In the genomic region with DNA sequence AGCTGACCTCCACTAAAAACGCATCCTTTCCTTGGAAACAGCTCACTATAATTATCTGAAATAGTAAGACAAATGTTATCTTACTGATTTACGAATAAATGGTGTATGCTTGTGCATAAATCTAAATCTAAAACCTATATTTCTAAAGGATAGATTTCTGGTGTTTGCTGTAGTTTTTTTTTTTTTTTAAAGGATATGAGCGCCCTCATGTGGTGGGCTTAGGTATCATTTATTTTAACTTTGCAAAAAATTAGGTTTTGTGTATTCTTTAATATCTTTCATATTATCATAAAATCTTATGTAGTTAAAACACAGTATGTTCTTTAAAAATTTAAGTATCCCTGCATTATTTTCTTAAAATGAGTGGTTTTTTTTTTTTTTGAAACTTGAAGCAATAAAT, we compare ENCODE assay signal across 15 mouse cellular contexts. TPM values are rescaled to one million over a fixed set of nuclear protein-coding genes. Genes with fewer than 3 reads are reported as not detected.
DNase-seq lines count a peak whose midpoint lies in the region; ATAC-seq and TF ChIP-seq lines count a peak whose summit lies in the region.
"Had no signal": no experiment of that assay in that cellular context is flagged by ENCODE, and none has a peak within 500 bp of the region (broad histone marks: within the 10 kb centered on the region; RNA-seq: fewer than 3 reads in every experiment).

No protein-coding gene starts in this region.

- no peak overlapping the region for H3K9ac ChIP-seq in forebrain, embryonic 14.5 days (ENCODE audit: low read length)
- H3K9ac ChIP-seq in forebrain, embryonic 12.5 days, result no peak overlapping the region
- H3K9ac ChIP-seq in liver, embryonic 14.5 days (replicated peaks), result no peak overlapping the region
- H3K9ac ChIP-seq in liver, embryonic 11.5 days (ENCODE audit: low read depth, low read length), result no peak overlapping the region
- H3K9ac ChIP-seq in MEL (ENCODE audit: control insufficient read depth, low read depth, low read length, poor library complexity, severe bottlenecking), result no peak overlapping the region
- H3K9ac ChIP-seq: kidney, embryonic 15.5 days; liver, embryonic 13.5 days; neural tube, embryonic 13.5 days had no signal

- DNase-seq in forebrain, embryonic 14.5 days (ENCODE audit: low spot score), result peak; percentile 14
- DNase-seq in liver, embryonic 14.5 days (ENCODE audit: low read depth in 3 of 3, low spot score in 3 of 3), result no peak
- no peak for DNase-seq in liver, embryonic 11.5 days (ENCODE audit: low spot score)
- DNase-seq in MEL (ENCODE audit: low read depth, low spot score), result peak; percentile 44
- DNase-seq in ovary, adult 18-20 months (ENCODE audit: low spot score), result no peak
- no peak for DNase-seq in right cerebral cortex, postnatal 10 days (ENCODE audit: low spot score in 2 of 2)
- DNase-seq: gastrocnemius, postnatal 36 days; layer of hippocampus, postnatal 36 days; liver, embryonic 13.5 days had no signal

- H3K4me2 ChIP-seq in forebrain, embryonic 14.5 days (ENCODE audit: low read length), result no peak overlapping the region
- H3K4me2 ChIP-seq in forebrain, embryonic 12.5 days, result no peak overlapping the region
- H3K4me2 ChIP-seq in liver, embryonic 14.5 days (ENCODE audit: low read depth), result no peak overlapping the region
- H3K4me2 ChIP-seq in liver, embryonic 11.5 days, result no peak overlapping the region
- H3K4me2 ChIP-seq: kidney, embryonic 15.5 days; liver, embryonic 13.5 days; neural tube, embryonic 13.5 days had no signal

- H3K79me2 ChIP-seq in MEL (ENCODE audit: control insufficient read depth, insufficient read depth, low read length, poor library complexity), result 0 out of 2 replicates have a peak, but pooled peaks cover 1% of the 10 kb centered on the region

- no peak overlapping the region for H3K27ac ChIP-seq in forebrain, embryonic 14.5 days (ENCODE audit: low read depth, low read length)
- no peak overlapping the region for H3K27ac ChIP-seq in forebrain, embryonic 12.5 days
- H3K27ac ChIP-seq in liver, embryonic 14.5 days, result no peak overlapping the region
- H3K27ac ChIP-seq in liver, embryonic 11.5 days (ENCODE audit: low read depth, low read length), result no peak overlapping the region
- no peak overlapping the region for H3K27ac ChIP-seq in MEL (ENCODE audit: control insufficient read depth, low read depth, low read length)
- H3K27ac ChIP-seq: kidney, embryonic 15.5 days; liver, embryonic 13.5 days; neural tube, embryonic 13.5 days had no signal

- ATAC-seq in forebrain, embryonic 14.5 days, result no peak
- no peak for ATAC-seq in forebrain, embryonic 12.5 days (ENCODE audit: low FRiP score)
- ATAC-seq in liver, embryonic 14.5 days (ENCODE audit: insufficient read depth), result no peak
- no peak for ATAC-seq in liver, embryonic 11.5 days (replicated peaks; ENCODE audit: low FRiP score)
- ATAC-seq in megakaryocyte progenitor cell, adult 5-6 weeks (replicated peaks; ENCODE audit: poor library complexity), result peak; percentile 71

- TF ChIP-seq EP300 in liver, embryonic 14.5 days (IDR thresholded peaks at IDR 0.05; ENCODE audit: low read depth), result no peak
- no peak for TF ChIP-seq EP300 in MEL (IDR thresholded peaks at IDR 0.05; ENCODE audit: low read depth in 1 of 2, low read length in 2 of 2)

- no peaks in the 10 kb centered on the region for H3K27me3 ChIP-seq in forebrain, embryonic 14.5 days (replicated peaks; ENCODE audit: control insufficient read depth, insufficient read depth, low read length)
- H3K27me3 ChIP-seq in forebrain, embryonic 12.5 days, result no peaks in the 10 kb centered on the region
- H3K27me3 ChIP-seq in liver, embryonic 14.5 days (ENCODE audit: control insufficient read depth, insufficient read depth, low read length), result no peaks in the 10 kb centered on the region
- no peaks in the 10 kb centered on the region for H3K27me3 ChIP-seq in liver, embryonic 11.5 days (replicated peaks; ENCODE audit: control insufficient read depth, insufficient read depth, low read length)
- H3K27me3 ChIP-seq in MEL (ENCODE audit: control insufficient read depth in 1 of 2, insufficient read depth in 2 of 2, low read length in 2 of 2), result no peaks in the 10 kb centered on the region
- H3K27me3 ChIP-seq: kidney, embryonic 15.5 days; liver, embryonic 13.5 days; megakaryocyte, embryonic 14.5 days; neural tube, embryonic 13.5 days had no signal

- TF ChIP-seq RAD21 in MEL (IDR thresholded peaks at IDR 0.05; ENCODE audit: low read depth, low read length), result peak; percentile 63

- peak; percentile 26; the same call in 1 of the 2 replicates for TF ChIP-seq CTCF in liver, embryonic 14.5 days (IDR thresholded peaks at IDR 0.05; ENCODE audit: low read depth)
- peak in 2 of 3 experiments; percentile 23 to 57; a peak in 2 of 6 replicates for TF ChIP-seq CTCF in MEL (IDR thresholded peaks at IDR 0.05 in 2 of 3, conservative IDR thresholded peaks at IDR 0.05 in 1 of 3; ENCODE audit: control insufficient read depth in 1 of 3, insufficient read depth in 1 of 3, low read depth in 2 of 3, low read length in 3 of 3, poor library complexity in 1 of 3, severe bottlenecking in 1 of 3)

- no peak for TF ChIP-seq POLR2A in MEL (IDR thresholded peaks at IDR 0.05; ENCODE audit: control insufficient read depth in 1 of 2, insufficient read depth in 1 of 2, low read depth in 1 of 2, low read length in 2 of 2, poor library complexity in 1 of 2)

- peaks cover 30% of the 10 kb centered on the region for H3K36me3 ChIP-seq in forebrain, embryonic 14.5 days (ENCODE audit: control insufficient read depth, insufficient read depth, low read length)
- H3K36me3 ChIP-seq in forebrain, embryonic 12.5 days (replicated peaks), result peaks cover 31% of the 10 kb centered on the region
- peaks cover 13% of the 10 kb centered on the region for H3K36me3 ChIP-seq in liver, embryonic 14.5 days (replicated peaks; ENCODE audit: control insufficient read depth, insufficient read depth, low read depth)
- peaks cover 8% of the 10 kb centered on the region; the same call in 1 of the 2 replicates for H3K36me3 ChIP-seq in liver, embryonic 11.5 days (ENCODE audit: control insufficient read depth, insufficient read depth, low read length)
- H3K36me3 ChIP-seq in MEL (ENCODE audit: control insufficient read depth in 1 of 2, insufficient read depth in 2 of 2, low read length in 2 of 2), result peaks cover 0 to 9% of the 10 kb centered on the region in 2 experiments; a peak in 2 of 4 replicates

- 58% methylated on average over 3 of the region's 3 CpGs for WGBS in forebrain, embryonic 14.5 days
- 60% methylated on average over 3 of the region's 3 CpGs for WGBS in forebrain, embryonic 12.5 days
- WGBS in liver, embryonic 14.5 days (ENCODE audit: insufficient replicate concordance), result 43% methylated on average over 3 of the region's 3 CpGs
- WGBS in liver, embryonic 11.5 days, result 45% methylated on average over 3 of the region's 3 CpGs

- H3K4me3 ChIP-seq in forebrain, embryonic 14.5 days (ENCODE audit: low read depth, low read length), result no peak overlapping the region
- H3K4me3 ChIP-seq in forebrain, embryonic 12.5 days (replicated peaks), result no peak overlapping the region
- H3K4me3 ChIP-seq in liver, embryonic 14.5 days (ENCODE audit: insufficient read depth in 1 of 2, low read depth in 2 of 2, low read length in 2 of 2), result no peak overlapping the region
- H3K4me3 ChIP-seq in liver, embryonic 11.5 days (ENCODE audit: low read depth, low read length), result no peak overlapping the region
- no peak overlapping the region for H3K4me3 ChIP-seq in MEL (ENCODE audit: control insufficient read depth in 1 of 2, insufficient read depth in 1 of 2, low read depth in 2 of 2, low read length in 2 of 2)
- H3K4me3 ChIP-seq: kidney, embryonic 15.5 days; liver, embryonic 13.5 days; megakaryocyte, embryonic 14.5 days; neural tube, embryonic 13.5 days had no signal

- no peaks in the 10 kb centered on the region for H3K4me1 ChIP-seq in forebrain, embryonic 14.5 days (ENCODE audit: control insufficient read depth, insufficient read depth, low read length)
- no peaks in the 10 kb centered on the region for H3K4me1 ChIP-seq in forebrain, embryonic 12.5 days
- H3K4me1 ChIP-seq in liver, embryonic 14.5 days (replicated peaks; ENCODE audit: control insufficient read depth in 2 of 2, insufficient read depth in 2 of 2, low read length in 1 of 2), result no peaks in the 10 kb centered on the region
- H3K4me1 ChIP-seq in liver, embryonic 11.5 days (replicated peaks; ENCODE audit: control insufficient read depth, insufficient read depth, low read length), result no peaks in the 10 kb centered on the region
- H3K4me1 ChIP-seq in MEL (ENCODE audit: control insufficient read depth in 1 of 2, insufficient read depth in 2 of 2, low read length in 2 of 2), result no peaks in the 10 kb centered on the region
- H3K4me1 ChIP-seq: kidney, embryonic 15.5 days; liver, embryonic 13.5 days; megakaryocyte, embryonic 14.5 days; neural tube, embryonic 13.5 days had no signal

- no peaks in the 10 kb centered on the region for H3K9me3 ChIP-seq in forebrain, embryonic 14.5 days (replicated peaks; ENCODE audit: control insufficient read depth, low read length)
- H3K9me3 ChIP-seq in forebrain, embryonic 12.5 days, result no peaks in the 10 kb centered on the region
- no peaks in the 10 kb centered on the region for H3K9me3 ChIP-seq in liver, embryonic 14.5 days (ENCODE audit: control insufficient read depth, low read length)
- no peaks in the 10 kb centered on the region for H3K9me3 ChIP-seq in liver, embryonic 11.5 days (ENCODE audit: control insufficient read depth, low read length)
- H3K9me3 ChIP-seq in MEL (replicated peaks; ENCODE audit: insufficient read depth, low read length), result no peaks in the 10 kb centered on the region
- H3K9me3 ChIP-seq: kidney, embryonic 15.5 days; liver, embryonic 13.5 days; megakaryocyte, embryonic 14.5 days; neural tube, embryonic 13.5 days had no signal

RNA-seq across cellular contexts. Expression of gene Tmtc3, which starts 12.1 kb away (rescaled TPM):
- polyA plus RNA-seq in forebrain, embryonic 14.5 days (2014; fragmentation: Nextera tagmentation; extraction: Ambion mirVana), result 6.6 and 9.7 TPM in 2 replicates
- polyA plus RNA-seq in forebrain, embryonic 12.5 days (2016; fragmentation: Nextera tagmentation; extraction: Ambion mirVana), result 20.0 and 20.5 TPM in 2 replicates
- polyA plus RNA-seq in liver, embryonic 14.5 days (2012; rRNA removed), result 3.0 and 3.4 TPM in 2 replicates
- 5.7 and 6.8 TPM in 2 replicates for polyA plus RNA-seq in liver, embryonic 14.5 days (2014; fragmentation: Nextera tagmentation; extraction: Ambion mirVana)
- polyA plus RNA-seq in liver, embryonic 11.5 days (2014; fragmentation: Nextera tagmentation; extraction: Ambion mirVana), result 18.5 and 21.0 TPM in 2 replicates
- total RNA-seq in MEL (2012; rRNA removed), result 6.7 and 8.9 TPM in 2 replicates
- polyA plus RNA-seq in MEL (2012; ENCODE audit: insufficient read depth in 1 of 2, insufficient read length in 2 of 2, low read depth in 1 of 2, low replicate concordance in 2 of 2, missing spikeins in 1 of 2), result 1 to 10 TPM in 1 of 2 experiments, not detected in 1; 7.5 TPM
- total RNA-seq in megakaryocyte progenitor cell, adult 5-6 weeks (2015), result 22.8 and 26.0 TPM in 2 replicates
- total RNA-seq in megakaryocyte progenitor cell, adult 5-6 weeks (2017), result 4.8 and 6.6 TPM in 2 replicates

RNA-seq across cellular contexts. Expression of gene Cep290, which starts 12.3 kb away (rescaled TPM):
- 4.9 and 6.0 TPM in 2 replicates for polyA plus RNA-seq in forebrain, embryonic 14.5 days (2014; fragmentation: Nextera tagmentation; extraction: Ambion mirVana)
- 8.5 and 9.3 TPM in 2 replicates for polyA plus RNA-seq in forebrain, embryonic 12.5 days (2016; fragmentation: Nextera tagmentation; extraction: Ambion mirVana)
- polyA plus RNA-seq in liver, embryonic 14.5 days (2012; rRNA removed), result 1.4 and 3.2 TPM in 2 replicates
- polyA plus RNA-seq in liver, embryonic 14.5 days (2014; fragmentation: Nextera tagmentation; extraction: Ambion mirVana), result 2.9 and 3.6 TPM in 2 replicates
- 5.4 and 6.5 TPM in 2 replicates for polyA plus RNA-seq in liver, embryonic 11.5 days (2014; fragmentation: Nextera tagmentation; extraction: Ambion mirVana)
- total RNA-seq in MEL (2012; rRNA removed), result 5.2 and 5.5 TPM in 2 replicates
- polyA plus RNA-seq in MEL (2012; ENCODE audit: insufficient read depth in 1 of 2, insufficient read length in 2 of 2, low read depth in 1 of 2, low replicate concordance in 2 of 2, missing spikeins in 1 of 2), result 1 to 10 TPM in 1 of 2 experiments, not detected in 1; 3.8 TPM
- total RNA-seq in megakaryocyte progenitor cell, adult 5-6 weeks (2015), result 9.3 and 19.4 TPM in 2 replicates
- total RNA-seq in megakaryocyte progenitor cell, adult 5-6 weeks (2017), result 9.3 and 13.5 TPM in 2 replicates
- polyA plus RNA-seq: small intestine, adult 2 months had no signal

Comparison
In these comparisons a context has a peak if more than half of its experiments do, and no peak if none do; other contexts are left out.
1. DNase-seq: peak in forebrain, embryonic 14.5 days (single experiment) and MEL (single experiment); none in liver, embryonic 14.5 days (0 of 3), liver, embryonic 11.5 days (single experiment), ovary, adult 18-20 months (single experiment) and right cerebral cortex, postnatal 10 days (0 of 2).